Mouse (Mus musculus): Measurements from ENCODE around the gene Vcp. TPM values are rescaled to one million over a fixed set of nuclear protein-coding genes. Genes with fewer than 3 reads are reported as not detected.
"Not testable (repeated sequence)": the region's sequence is repeated elsewhere in the genome, so short reads cannot be mapped to it uniquely, and the experiment has no call there.

Gene Vcp
- total RNA-seq, 1 experiment from 2014 or later = 128 TPM

DNA sequence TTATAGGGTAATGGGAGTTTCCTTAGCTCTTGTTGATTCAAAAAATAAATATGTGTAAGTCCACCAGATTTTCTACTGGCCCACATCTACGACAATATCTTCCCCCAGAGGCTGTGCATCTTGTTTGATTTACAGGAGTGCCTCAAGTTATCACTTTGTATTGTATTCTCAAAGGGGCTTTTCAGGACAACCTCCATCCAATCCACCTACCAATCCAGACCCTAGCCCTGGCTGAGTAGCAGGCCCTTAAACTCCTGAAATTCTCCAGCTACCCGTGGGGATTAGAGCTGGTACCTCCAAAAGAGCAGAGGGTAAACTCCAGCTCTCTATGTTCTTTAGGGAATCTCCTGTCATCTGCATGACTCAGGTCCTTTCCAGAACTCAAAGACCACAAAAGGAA, 2.3 kb downstream of the Vcp start:
- no peak for ATAC-seq (ENCODE audit: extremely low read depth, insufficient number of reproducible peaks, low FRiP score, poor library complexity, severe bottlenecking)

DNA sequence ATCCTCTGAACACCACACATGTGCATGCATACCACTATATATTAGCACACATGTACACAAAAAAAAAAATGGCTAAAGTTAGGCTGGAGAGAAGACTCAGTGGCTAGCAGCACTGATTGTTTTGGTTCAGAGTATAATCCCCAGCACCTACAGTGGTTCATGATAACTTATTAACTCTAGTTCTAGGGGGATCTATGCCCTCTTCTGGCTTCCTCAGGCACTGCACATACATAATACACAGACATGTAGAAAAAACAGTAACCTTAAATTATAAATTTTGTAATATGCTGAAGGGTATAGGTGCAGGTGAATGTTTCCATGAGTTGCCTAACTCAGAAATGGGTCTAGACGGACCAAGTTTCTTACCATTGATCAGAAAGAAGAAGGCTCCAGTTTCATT, 12.0 kb downstream of the Vcp start:
- ATAC-seq (ENCODE audit: extremely low read depth, insufficient number of reproducible peaks, low FRiP score, poor library complexity, severe bottlenecking) = no peak

GRCm38 (mm10) chr4:42980467-42980866, 19.8 kb downstream of the Vcp start:
- not testable (repeated sequence) for ATAC-seq (ENCODE audit: extremely low read depth, insufficient number of reproducible peaks, low FRiP score, poor library complexity, severe bottlenecking)

DNA sequence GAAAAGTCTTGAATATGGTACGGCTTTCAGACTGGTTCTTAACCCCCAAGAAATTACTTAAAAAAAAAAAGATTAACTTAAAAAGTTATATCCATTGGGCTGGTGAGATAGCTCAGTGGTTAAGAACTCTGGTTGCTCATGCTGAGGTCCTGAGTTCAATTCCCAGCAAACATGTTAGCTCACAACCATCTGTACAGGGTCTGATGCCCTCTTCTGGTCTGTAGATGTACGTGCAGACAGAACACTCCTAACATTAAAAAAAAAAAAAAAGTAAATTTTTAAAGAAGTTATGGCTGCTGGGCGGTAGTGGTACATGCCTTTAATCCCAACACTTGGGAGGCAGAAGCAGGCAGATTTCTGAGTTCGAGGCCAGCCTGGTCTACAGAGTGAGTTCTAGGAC, 22.2 kb downstream of the Vcp start:
- ATAC-seq (ENCODE audit: extremely low read depth, insufficient number of reproducible peaks, low FRiP score, poor library complexity, severe bottlenecking) = no peak

GRCm38 (mm10) chr4:42973868-42974267, 26.4 kb downstream of the Vcp start:
- no peak for ATAC-seq (ENCODE audit: extremely low read depth, insufficient number of reproducible peaks, low FRiP score, poor library complexity, severe bottlenecking)

DNA sequence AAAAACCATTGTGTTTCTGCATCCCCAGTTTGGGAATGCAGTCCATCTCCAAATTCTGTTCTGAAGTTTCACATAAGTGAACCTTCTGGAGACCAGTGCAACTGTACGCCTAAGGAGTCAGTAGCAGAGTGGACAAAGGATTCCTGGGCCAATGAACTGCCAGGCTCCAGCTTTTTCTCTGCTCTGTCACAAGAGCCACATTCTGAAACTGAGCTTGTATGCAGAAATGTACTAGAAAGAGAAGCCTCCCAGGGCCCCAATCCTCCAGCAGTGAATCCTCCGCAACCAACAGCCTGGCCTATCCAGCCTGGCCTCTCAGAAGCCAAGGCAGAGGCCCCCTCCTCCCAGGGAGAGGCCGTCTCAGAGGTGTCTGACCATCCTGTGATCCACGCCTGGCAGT, 27.4 kb downstream of the Vcp start:
- ATAC-seq (ENCODE audit: extremely low read depth, insufficient number of reproducible peaks, low FRiP score, poor library complexity, severe bottlenecking) = no peak

GRCm38 (mm10) chr4:42969304-42969703, 31.0 kb downstream of the Vcp start, which contains the start of gene 1700022I11Rik:
Gene 1700022I11Rik, plus strand, starts transcription at chr4:42969604.
- no peak for ATAC-seq (ENCODE audit: extremely low read depth, insufficient number of reproducible peaks, low FRiP score, poor library complexity, severe bottlenecking)

DNA sequence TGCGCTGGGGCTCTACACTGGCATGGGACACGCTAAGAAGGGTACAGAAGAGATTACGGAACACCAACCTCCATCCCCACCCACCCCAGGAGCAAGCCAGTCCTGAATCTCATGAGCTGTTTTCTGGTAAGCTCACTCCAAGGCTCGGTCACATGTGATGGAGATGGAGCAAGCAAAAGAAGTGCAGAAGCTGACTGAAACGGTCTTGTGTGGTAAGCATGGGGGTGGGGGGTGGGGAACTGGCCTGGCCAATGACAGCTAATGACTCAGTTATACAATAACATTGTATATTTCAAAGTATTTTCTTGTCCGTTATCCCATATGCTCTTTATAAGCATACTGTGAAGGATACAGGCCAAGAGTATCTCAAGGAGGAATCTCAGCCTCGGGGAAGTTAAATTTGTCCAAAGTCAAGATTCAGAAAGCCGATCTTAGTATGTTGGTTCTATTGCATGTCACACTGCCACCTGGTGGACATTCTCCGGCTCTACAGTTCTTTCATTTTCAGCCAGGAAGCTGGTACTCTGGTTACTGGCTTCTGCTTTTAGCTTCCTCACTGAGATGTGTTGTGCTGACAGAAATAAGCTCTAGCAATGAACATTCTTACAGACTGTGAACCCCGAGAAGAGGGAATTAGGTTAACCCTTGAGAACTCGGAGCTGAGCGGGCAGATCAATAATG, 35.1 kb downstream of the Vcp start:
- peak; percentile 88 for ATAC-seq (ENCODE audit: extremely low read depth, insufficient number of reproducible peaks, low FRiP score, poor library complexity, severe bottlenecking)

GRCm38 (mm10) chr4:42963480-42963879, 36.8 kb downstream of the Vcp start:
- ATAC-seq (ENCODE audit: extremely low read depth, insufficient number of reproducible peaks, low FRiP score, poor library complexity, severe bottlenecking) = no peak

DNA sequence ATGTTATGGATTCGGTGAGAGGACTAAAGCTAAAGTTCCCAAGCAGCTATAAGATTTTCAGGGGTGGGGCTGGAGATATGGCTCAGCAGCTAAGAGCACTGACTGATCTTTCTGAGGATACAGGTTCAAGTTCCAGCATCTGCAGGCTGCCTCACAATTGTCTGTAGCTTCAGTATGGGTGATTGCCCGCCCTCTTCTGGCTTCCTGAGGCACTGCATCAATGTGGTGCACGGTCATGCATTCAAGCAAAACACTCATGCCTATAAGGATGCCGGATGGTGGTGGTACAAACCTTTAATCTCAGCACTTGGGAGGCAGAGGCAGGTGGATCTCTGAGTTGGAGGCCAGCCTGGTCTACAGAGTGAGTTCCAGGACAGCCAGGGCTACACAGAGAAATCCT, 38.7 kb downstream of the Vcp start:
- ATAC-seq (ENCODE audit: extremely low read depth, insufficient number of reproducible peaks, low FRiP score, poor library complexity, severe bottlenecking) = peak; percentile 77

GRCm38 (mm10) chr4:42959382-42959781, 40.9 kb downstream of the Vcp start:
- ATAC-seq (ENCODE audit: extremely low read depth, insufficient number of reproducible peaks, low FRiP score, poor library complexity, severe bottlenecking) = no peak

- no peak for ATAC-seq (ENCODE audit: extremely low read depth, insufficient number of reproducible peaks, low FRiP score, poor library complexity, severe bottlenecking)
These were observed 41.4 kb downstream of the Vcp start for GRCm38 (mm10) chr4:42958942-42959341.

DNA sequence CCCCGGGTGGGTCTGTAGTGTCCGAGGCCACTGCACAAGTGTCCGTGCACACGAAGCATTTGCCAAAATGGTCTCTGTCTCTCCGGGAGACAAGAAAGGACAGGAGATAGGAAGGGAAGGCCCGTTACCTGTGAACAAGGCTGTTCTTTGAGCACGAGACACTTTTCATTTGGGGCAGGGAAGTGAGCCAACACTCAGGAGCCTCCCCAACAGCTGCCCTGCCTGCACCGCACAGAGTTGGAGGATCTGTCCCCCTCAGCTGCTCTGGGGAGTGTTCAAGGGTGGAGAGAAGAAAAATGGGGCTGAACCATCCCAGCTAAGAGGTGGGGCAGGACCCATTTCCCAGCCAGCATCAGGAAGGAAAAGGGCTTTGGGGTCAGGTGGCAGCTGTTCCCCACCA, 42.3 kb downstream of the Vcp start:
- no peak for ATAC-seq (ENCODE audit: extremely low read depth, insufficient number of reproducible peaks, low FRiP score, poor library complexity, severe bottlenecking)

GRCm38 (mm10) chr4:42957306-42957705, 43.0 kb downstream of the Vcp start:
- no peak for ATAC-seq (ENCODE audit: extremely low read depth, insufficient number of reproducible peaks, low FRiP score, poor library complexity, severe bottlenecking)

DNA sequence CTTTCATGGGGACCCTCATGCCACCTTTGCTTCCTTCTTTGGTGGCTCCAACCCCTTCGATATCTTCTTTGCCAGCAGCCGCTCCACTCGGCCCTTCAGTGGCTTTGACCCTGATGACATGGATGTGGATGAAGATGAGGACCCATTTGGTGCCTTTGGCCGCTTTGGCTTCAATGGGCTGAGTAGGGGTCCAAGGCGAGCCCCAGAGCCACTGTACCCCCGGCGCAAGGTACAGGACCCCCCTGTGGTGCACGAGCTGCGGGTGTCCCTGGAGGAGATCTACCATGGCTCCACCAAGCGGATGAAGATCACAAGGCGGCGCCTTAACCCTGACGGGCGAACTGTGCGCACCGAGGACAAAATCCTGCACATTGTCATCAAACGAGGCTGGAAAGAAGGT, 43.7 kb downstream of the Vcp start:
- no peak for ATAC-seq (ENCODE audit: extremely low read depth, insufficient number of reproducible peaks, low FRiP score, poor library complexity, severe bottlenecking)

DNA sequence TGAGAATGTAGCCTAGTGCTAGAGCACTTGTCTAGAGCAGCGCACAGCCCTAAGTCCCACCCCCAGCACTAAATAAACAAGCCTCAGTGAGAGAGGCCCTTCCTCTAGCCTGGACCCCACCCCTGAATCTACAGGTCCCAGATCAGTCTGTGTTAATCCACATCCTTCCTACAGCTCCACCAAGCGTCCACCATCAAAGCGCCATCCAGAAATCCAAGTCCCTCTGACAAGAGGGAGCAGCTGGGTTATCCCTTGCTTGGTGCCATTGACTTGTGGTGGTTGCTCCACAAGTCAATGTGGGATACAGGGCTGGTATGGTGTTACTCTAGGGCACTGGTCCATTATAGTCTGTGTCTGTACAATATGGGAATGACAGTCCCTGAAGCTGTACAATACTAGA, 45.1 kb downstream of the Vcp start:
- no peak for ATAC-seq (ENCODE audit: extremely low read depth, insufficient number of reproducible peaks, low FRiP score, poor library complexity, severe bottlenecking)

GRCm38 (mm10) chr4:42954297-42954696, 46.0 kb downstream of the Vcp start:
- no peak for ATAC-seq (ENCODE audit: extremely low read depth, insufficient number of reproducible peaks, low FRiP score, poor library complexity, severe bottlenecking)

GRCm38 (mm10) chr4:42953435-42954094, 46.7 kb downstream of the Vcp start:
- no peak for ATAC-seq (ENCODE audit: extremely low read depth, insufficient number of reproducible peaks, low FRiP score, poor library complexity, severe bottlenecking)

GRCm38 (mm10) chr4:42952563-42952962, 47.7 kb downstream of the Vcp start:
- ATAC-seq (ENCODE audit: extremely low read depth, insufficient number of reproducible peaks, low FRiP score, poor library complexity, severe bottlenecking) = no peak
